Mouse (Mus musculus): ENCODE results near the gene Olfr401.
"Not testable (repeated sequence)": the region's sequence is repeated elsewhere in the genome, so short reads cannot be mapped to it uniquely, and the experiment has no call there.

Olfr401 gene

GRCm38 (mm10) chr11:74113412-74113811 is at the start of gene Olfr401:
Gene Olfr401, plus strand, starts transcription at chr11:74113712.
- DNase-seq (ENCODE audit: low spot score), result no peak

GRCm38 (mm10) chr11:74069655-74070054 is 43.9 kb upstream of the Olfr401 start, which contains the start of gene Zfp616:
Gene Zfp616, plus strand, starts transcription at chr11:74069955.
- DNase-seq (ENCODE audit: low spot score), result no peak

- DNase-seq (ENCODE audit: low spot score), result no peak
These were observed 12.8 kb upstream of the Olfr401 start for GRCm38 (mm10) chr11:74100724-74101123.

- no peak for DNase-seq (ENCODE audit: low spot score)
These were observed 12.0 kb upstream of the Olfr401 start for GRCm38 (mm10) chr11:74101507-74101906.

GRCm38 (mm10) chr11:74105066-74105465 is 8.4 kb upstream of the Olfr401 start:
- no peak for DNase-seq (ENCODE audit: low spot score)

- DNase-seq (ENCODE audit: low spot score), result not testable (repeated sequence)
These were observed 26.5 kb downstream of the Olfr401 start for GRCm38 (mm10) chr11:74140001-74140400.

- no peak for DNase-seq (ENCODE audit: low spot score)
These were observed 32.4 kb downstream of the Olfr401 start for GRCm38 (mm10) chr11:74145866-74146265.

GRCm38 (mm10) chr11:74153229-74153628 is 39.7 kb downstream of the Olfr401 start, which contains the start of gene Olfr402:
Gene Olfr402, plus strand, starts transcription at chr11:74153529.
- no peak for DNase-seq (ENCODE audit: low spot score)

- DNase-seq (ENCODE audit: low spot score), result no peak
These were observed 55.3 kb downstream of the Olfr401 start for GRCm38 (mm10) chr11:74168771-74169170.
